Mouse (Mus musculus) CH12.LX (cell line): ENCODE data around the gene Med15. TPM values are rescaled to one million over a fixed set of nuclear protein-coding genes. Genes with fewer than 3 reads are reported as not detected.

Source experiments
- DNase-seq: peaks from one replicate; pipeline ENCODE4 v3.0.0-alpha.2; 2013; ENCODE audit errors: extremely low read depth
- H3K27ac ChIP-seq: 2 replicates; pipeline ENCODE4 v1.5.1; 2012; ENCODE audit warnings: low read depth, mild to moderate bottlenecking, control low read depth, moderate library complexity; ENCODE audit not compliant: insufficient read depth
- H3K27me3 ChIP-seq: replicated peaks from 2 replicates; pipeline ENCODE3; 2012; ENCODE audit warnings: inconsistent platforms
- H3K36me3 ChIP-seq, 2 experiments: replicated peaks in 1 of 2; 2 replicates each; pipeline versions ENCODE3 to v1.6.1; 2012; ENCODE audit warnings: inconsistent platforms in 1 of 2, low read length in 1 of 2, mild to moderate bottlenecking in 1 of 2, mixed read lengths in 1 of 2, moderate library complexity in 1 of 2; ENCODE audit not compliant: control insufficient read depth in 1 of 2, insufficient read depth in 1 of 2
- H3K4me1 ChIP-seq, 2 experiments: 2 replicates each; pipeline ENCODE4 v1.6.1; 2012; ENCODE audit warnings: inconsistent platforms in 1 of 2, moderate library complexity in 1 of 2; ENCODE audit not compliant: insufficient read depth in 2 of 2, control insufficient read depth in 1 of 2
- H3K4me2 ChIP-seq: 2 replicates; pipeline ENCODE4 v1.6.1; 2012; ENCODE audit warnings: low read depth, mild to moderate bottlenecking, control low read depth; ENCODE audit not compliant: poor library complexity, insufficient read depth, severe bottlenecking
- H3K4me3 ChIP-seq, 3 experiments: fragments of 150-350 bp in 1 of 3; sonication (generic) in 1 of 3; replicated peaks in 1 of 3; 2 replicates each; pipeline versions ENCODE3 to v1.5.1; 2011 to 2012; ENCODE audit warnings: low read depth in 2 of 3, low read length in 2 of 3, mild to moderate bottlenecking in 2 of 3, moderate library complexity in 2 of 3, control low read depth in 1 of 3, improper control_type of control experiment in 1 of 3, inconsistent platforms in 1 of 3, mixed read lengths in 1 of 3; ENCODE audit not compliant: poor library complexity in 1 of 3
- H3K79me2 ChIP-seq: replicated peaks from 2 replicates; pipeline ENCODE4 v1.6.1; 2012; ENCODE audit warnings: mild to moderate bottlenecking, moderate library complexity; ENCODE audit not compliant: control insufficient read depth, poor library complexity, insufficient read depth, severe bottlenecking; ENCODE audit errors: extremely low read depth
- H3K9ac ChIP-seq: 2 replicates; pipeline ENCODE4 v1.6.1; 2012; ENCODE audit warnings: low read depth, mild to moderate bottlenecking, control low read depth, moderate library complexity; ENCODE audit not compliant: insufficient read depth
- H3K9me3 ChIP-seq: replicated peaks from 2 replicates; pipeline ENCODE3; 2012; ENCODE audit warnings: low read length, inconsistent platforms, mixed read lengths
- BHLHE40 ChIP-seq: IDR thresholded peaks from 2 replicates; pipeline ENCODE4 v1.6.1; 2011; ENCODE audit warnings: mild to moderate bottlenecking, low read depth, low read length, improper control_type of control experiment
- CHD1 ChIP-seq: IDR thresholded peaks from 2 replicates; pipeline ENCODE4 v1.6.1; 2012; ENCODE audit warnings: low read depth, low read length, improper control_type of control experiment, inconsistent platforms
- CHD2 ChIP-seq: IDR thresholded peaks from 2 replicates; pipeline ENCODE4 v1.6.1; 2011; ENCODE audit warnings: low read length, improper control_type of control experiment
- CTCF ChIP-seq, 2 experiments: IDR thresholded peaks in 1 of 2; conservative IDR thresholded peaks in 1 of 2; 2 replicates each; pipeline ENCODE4 v1.5.1; 2011 to 2012; ENCODE audit warnings: low read depth in 2 of 2, low read length in 2 of 2, improper control_type of control experiment in 1 of 2, inconsistent platforms in 1 of 2, mild to moderate bottlenecking in 1 of 2, moderate library complexity in 1 of 2
- E2F4 ChIP-seq: IDR thresholded peaks from 2 replicates; pipeline ENCODE4 v1.6.1; 2011; ENCODE audit warnings: low read depth, low read length, improper control_type of control experiment; ENCODE audit not compliant: insufficient replicate concordance
- ELF1 ChIP-seq: IDR thresholded peaks from 2 replicates; pipeline ENCODE4 v1.6.1; 2014; ENCODE audit warnings: low read depth, mild to moderate bottlenecking, inconsistent platforms, low read length, improper control_type of control experiment
- EP300 ChIP-seq: IDR thresholded peaks from 2 replicates; pipeline ENCODE4 v1.6.1; 2011; ENCODE audit warnings: low read length, improper control_type of control experiment
- ETS1 ChIP-seq: conservative IDR thresholded peaks from 2 replicates; pipeline ENCODE4 v1.6.1; 2012; ENCODE audit warnings: low read depth, mild to moderate bottlenecking, inconsistent platforms, low read length, improper control_type of control experiment, moderate library complexity
- GABPA ChIP-seq: IDR thresholded peaks from 2 replicates; pipeline ENCODE4 v1.6.1; 2012; ENCODE audit warnings: low read depth, low read length, improper control_type of control experiment, inconsistent platforms; ENCODE audit not compliant: insufficient replicate concordance
- HCFC1 ChIP-seq: IDR thresholded peaks from 2 replicates; pipeline ENCODE4 v1.6.1; 2012; ENCODE audit warnings: low read depth, mild to moderate bottlenecking, inconsistent platforms, low read length, improper control_type of control experiment
- IRF4 ChIP-seq: IDR thresholded peaks from 2 replicates; pipeline ENCODE4 v1.6.1; 2014; ENCODE audit warnings: low read depth, mild to moderate bottlenecking, inconsistent platforms, low read length, improper control_type of control experiment
- JUN ChIP-seq: IDR thresholded peaks from 2 replicates; pipeline ENCODE4 v1.6.1; 2011; ENCODE audit warnings: low read depth, mild to moderate bottlenecking, low read length, improper control_type of control experiment, moderate library complexity; ENCODE audit not compliant: insufficient read depth
- JUND ChIP-seq: conservative IDR thresholded peaks from 2 replicates; pipeline ENCODE4 v1.6.1; 2011; ENCODE audit warnings: low read depth, low read length, improper control_type of control experiment
- KAT2A ChIP-seq: IDR thresholded peaks from 2 replicates; pipeline ENCODE4 v1.6.1; 2012; ENCODE audit warnings: low read length, improper control_type of control experiment, inconsistent platforms; ENCODE audit not compliant: insufficient replicate concordance
- MAFK ChIP-seq: IDR thresholded peaks from 2 replicates; pipeline ENCODE4 v1.6.1; 2011; ENCODE audit warnings: low read length, improper control_type of control experiment; ENCODE audit not compliant: insufficient replicate concordance
- MAX ChIP-seq: IDR thresholded peaks from 2 replicates; pipeline ENCODE4 v1.6.1; 2011; ENCODE audit warnings: low read length, improper control_type of control experiment
- MAZ ChIP-seq: IDR thresholded peaks from 2 replicates; pipeline ENCODE4 v1.6.1; 2012; ENCODE audit warnings: low read depth, mild to moderate bottlenecking, inconsistent platforms, low read length, improper control_type of control experiment, moderate library complexity
- MEF2A ChIP-seq: IDR thresholded peaks from 2 replicates; pipeline ENCODE4 v1.6.1; 2014; ENCODE audit warnings: low read depth, mild to moderate bottlenecking, inconsistent platforms, low read length, improper control_type of control experiment, borderline replicate concordance
- MXI1 ChIP-seq: IDR thresholded peaks from 2 replicates; pipeline ENCODE4 v1.6.1; 2011; ENCODE audit warnings: mild to moderate bottlenecking, low read depth, low read length, improper control_type of control experiment
- MYC ChIP-seq: IDR thresholded peaks from 2 replicates; pipeline ENCODE4 v1.6.1; 2011; ENCODE audit warnings: low read depth, mild to moderate bottlenecking, improper control_type of control experiment, low read length
- NELFE ChIP-seq: IDR thresholded peaks from 2 replicates; pipeline ENCODE4 v1.6.1; 2011; ENCODE audit warnings: low read depth, low read length, improper control_type of control experiment
- NRF1 ChIP-seq: IDR thresholded peaks from 2 replicates; pipeline ENCODE4 v1.6.1; 2014; ENCODE audit warnings: low read depth, mild to moderate bottlenecking, inconsistent platforms, low read length, improper control_type of control experiment, moderate library complexity
- PAX5 ChIP-seq: IDR thresholded peaks from 2 replicates; pipeline ENCODE4 v1.6.1; 2012; ENCODE audit warnings: low read length, inconsistent platforms, mixed read lengths
- POLR2A ChIP-seq: IDR thresholded peaks from 2 replicates; pipeline ENCODE4 v1.6.1; 2011; ENCODE audit warnings: low read depth, mild to moderate bottlenecking, improper control_type of control experiment, low read length
- POLR2AphosphoS2 ChIP-seq: IDR thresholded peaks from 2 replicates; pipeline ENCODE4 v1.6.1; 2011; ENCODE audit warnings: low read depth, low read length, improper control_type of control experiment
- RAD21 ChIP-seq: IDR thresholded peaks from 2 replicates; pipeline ENCODE4 v1.6.1; 2011; ENCODE audit warnings: low read depth, mild to moderate bottlenecking, low read length, improper control_type of control experiment, moderate library complexity
- RCOR1 ChIP-seq: conservative IDR thresholded peaks from 2 replicates; pipeline ENCODE4 v1.6.1; 2012; ENCODE audit warnings: low read depth, mild to moderate bottlenecking, inconsistent platforms, low read length, improper control_type of control experiment
- SIN3A ChIP-seq: IDR thresholded peaks from 2 replicates; pipeline ENCODE4 v1.6.1; 2012; ENCODE audit warnings: low read length, improper control_type of control experiment, inconsistent platforms
- SMC3 ChIP-seq: IDR thresholded peaks from 2 replicates; pipeline ENCODE4 v1.6.1; 2011; ENCODE audit warnings: low read depth, low read length, improper control_type of control experiment
- TBP ChIP-seq: conservative IDR thresholded peaks from 2 replicates; pipeline ENCODE4 v1.6.1; 2011; ENCODE audit warnings: low read depth, low read length, improper control_type of control experiment
- TCF12 ChIP-seq: IDR thresholded peaks from 2 replicates; pipeline ENCODE4 v1.6.1; 2014; ENCODE audit warnings: low read depth, mild to moderate bottlenecking, inconsistent platforms, low read length, improper control_type of control experiment
- UBTF ChIP-seq: IDR thresholded peaks from 2 replicates; pipeline ENCODE4 v1.6.1; 2012; ENCODE audit warnings: low read depth, mild to moderate bottlenecking, inconsistent platforms, low read length, improper control_type of control experiment, moderate library complexity
- USF1 ChIP-seq: IDR thresholded peaks from 2 replicates; pipeline ENCODE4 v1.6.1; 2014; ENCODE audit warnings: low read depth, mild to moderate bottlenecking, inconsistent platforms, low read length, improper control_type of control experiment
- USF2 ChIP-seq: conservative IDR thresholded peaks from 2 replicates; pipeline ENCODE4 v1.6.1; 2011; ENCODE audit warnings: low read depth, low read length, improper control_type of control experiment
- ZC3H11A ChIP-seq: IDR thresholded peaks from 2 replicates; pipeline ENCODE4 v1.6.1; 2012; ENCODE audit warnings: low read depth, mild to moderate bottlenecking, inconsistent platforms, low read length, improper control_type of control experiment
- ZKSCAN1 ChIP-seq: IDR thresholded peaks from 2 replicates; pipeline ENCODE4 v1.6.1; 2012; ENCODE audit warnings: low read depth, inconsistent platforms, low read length, improper control_type of control experiment, borderline replicate concordance
- ZMIZ1 ChIP-seq: IDR thresholded peaks from 2 replicates; pipeline ENCODE4 v1.6.1; 2012; ENCODE audit warnings: low read depth, mild to moderate bottlenecking, inconsistent platforms, low read length, improper control_type of control experiment
- ZNF384 ChIP-seq: IDR thresholded peaks from 2 replicates; pipeline ENCODE4 v1.6.1; 2012; ENCODE audit warnings: low read depth, low read length, improper control_type of control experiment, inconsistent platforms
- dilution Hi-C: fragments of 300-500 bp; cut with MboI; formaldehyde crosslinking; loops from 2 replicates; pipeline ENCODE4 v1.14.3; 2020; ENCODE audit warnings: low sequenced_read_pairs; ENCODE audit not compliant: extremely low pct_unique_long_range_greater_than_20kb, extremely low pct_ligation_motif_present
- in situ Hi-C: fragments of 300-500 bp; cut with MboI; formaldehyde crosslinking; loops from 3 replicates; pipeline ENCODE4 v1.14.3; 2019; ENCODE audit warnings: low sequenced_read_pairs, low pct_ligation_motif_present, low pct_unique_long_range_greater_than_20kb, mixed read lengths
- polyA plus RNA-seq: library from polyadenylated mRNA; unstranded; fragments of >175 nt; gene quantifications from 2 replicates; pipeline ENCODE4 v1.2.1, GENCODE M21; 2012; ENCODE audit warnings: low read depth; ENCODE audit not compliant: insufficient read length
- total RNA-seq, 2 experiments: library from RNA; depleted of rRNA; stranded (reverse); fragments of 300-350 nt in 1 of 2; fragments of >200 nt in 1 of 2; gene quantifications; 2 replicates each; pipeline ENCODE4 v1.2.3; 2012 to 2014

The Med15 gene
- total and polyA plus RNA-seq, 3 experiments, result 20.1 to 78.1 (median 42.6) TPM

DNA sequence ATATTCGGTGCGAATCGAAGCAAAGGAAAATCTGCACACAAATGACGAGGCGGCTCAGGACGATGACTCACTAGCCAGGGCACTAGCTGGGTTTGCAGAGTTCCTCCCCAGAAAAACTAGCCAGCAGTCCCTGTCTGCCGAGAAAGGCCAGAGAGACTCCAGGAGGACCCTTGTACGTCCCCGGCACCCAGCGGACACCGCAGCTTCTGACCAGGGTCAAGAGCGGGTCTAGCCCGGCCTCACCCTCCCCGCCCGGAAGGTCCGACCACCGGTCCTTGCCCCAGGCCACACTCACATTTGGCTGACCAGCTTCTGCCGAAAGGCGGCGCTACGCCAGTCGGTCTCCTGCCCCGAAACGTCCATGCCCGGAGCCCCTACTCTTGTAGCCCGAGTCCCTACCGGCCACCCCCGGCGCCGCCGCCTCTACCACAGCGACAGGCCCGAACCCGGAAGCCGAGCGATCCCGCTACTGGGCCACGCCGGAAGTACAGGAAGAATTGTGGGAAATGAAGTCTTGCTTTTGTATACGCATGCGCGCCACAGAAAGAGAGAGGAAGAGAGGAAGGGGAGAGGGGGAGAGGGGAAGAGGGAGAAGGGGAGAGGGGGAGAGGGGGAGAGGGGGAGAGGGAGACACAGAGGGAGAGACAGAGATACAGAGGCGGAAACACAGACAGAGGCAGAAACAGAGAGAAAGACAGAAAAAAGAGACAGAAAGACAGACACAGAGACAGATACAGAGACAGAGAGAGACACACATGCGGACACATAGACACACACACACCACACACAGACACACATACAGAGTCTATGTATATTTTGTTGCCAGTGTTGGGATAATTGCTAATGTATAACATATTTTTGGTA lies 10.0 kb downstream of the Med15 start:
- Histone ChIP-seq H3K79me2 (peaks cover 47% of the 10 kb centered on the region), H3K4me3 (peak overlapping the region; percentile 72 to 75 (median 75)), H3K9ac (peak overlapping the region; percentile 80), H3K4me1 (peaks cover 8 to 32% of the 10 kb centered on the region in 2 experiments), H3K9me3 (no peaks in the 10 kb centered on the region), H3K27me3 (no peaks in the 10 kb centered on the region), H3K36me3 (peaks cover 0 to 19% of the 10 kb centered on the region in 2 experiments), H3K27ac (peak overlapping the region; percentile 66), H3K4me2 (peak overlapping the region; percentile 87)
- TF ChIP-seq EP300, result no peak; the same call in 1 of the 2 replicates
- 0 out of 2 replicates have a peak, but pooled peaks have one; percentile 72 for TF ChIP-seq E2F4
- 0 out of 2 replicates have a peak, but pooled peaks have one; percentile 18 for TF ChIP-seq RCOR1
- TF ChIP-seq POLR2A, result peak; percentile 94
- TF ChIP-seq ELF1, result peak; percentile 99
- no peak for TF ChIP-seq ZC3H11A
- peak in 1 of 2 experiments; percentile 57; a peak in 2 of 4 replicates for TF ChIP-seq CTCF (conservative IDR thresholded peaks at IDR 0.05 in 1 of 2, IDR thresholded peaks at IDR 0.05 in 1 of 2; ENCODE audit: low read depth in 2 of 2, low read length in 2 of 2)
- peak; percentile 84 for TF ChIP-seq NRF1
- TF ChIP-seq ETS1, result no peak
- TF ChIP-seq ZNF384, result no peak
- peak; percentile 73 for TF ChIP-seq TCF12
- no peak for TF ChIP-seq CHD2
- no peak for TF ChIP-seq USF2
- TF ChIP-seq MXI1, result peak; percentile 75
- no peak for TF ChIP-seq MAFK
- TF ChIP-seq KAT2A, result peak; percentile 87; the same call in 1 of the 2 replicates
- TF ChIP-seq TBP, result peak; percentile 73
- no peak; the same call in 1 of the 2 replicates for TF ChIP-seq MEF2A
- TF ChIP-seq GABPA, result no peak; the same call in 1 of the 2 replicates
- peak; percentile 20; the same call in 1 of the 2 replicates for TF ChIP-seq CHD1
- peak; percentile 91 for TF ChIP-seq NELFE
- peak; percentile 75; the same call in 1 of the 2 replicates for TF ChIP-seq MYC
- TF ChIP-seq POLR2AphosphoS2, result peak; percentile 40; the same call in 1 of the 2 replicates
- TF ChIP-seq SIN3A, result peak; percentile 44; the same call in 1 of the 2 replicates
- TF ChIP-seq MAZ, result no peak
- TF ChIP-seq JUN, result no peak
- no peak for TF ChIP-seq RAD21
- peak; percentile 62 for TF ChIP-seq MAX
- no peak for TF ChIP-seq USF1
- peak; percentile 91 for TF ChIP-seq HCFC1
- TF ChIP-seq SMC3, result no peak
- no peak for TF ChIP-seq JUND
- no peak for TF ChIP-seq ZKSCAN1
- no peak for TF ChIP-seq BHLHE40
- TF ChIP-seq IRF4, result no peak
- no peak for TF ChIP-seq PAX5
- TF ChIP-seq ZMIZ1, result no peak
- peak; percentile 97 for TF ChIP-seq UBTF
- peak; percentile 97 for DNase-seq
- dilution Hi-C loops, result no loop called here
- in situ Hi-C loops, result no loop called here
